Mouse (Mus musculus) testis, postnatal 14 days (tissue): ENCODE measurements at regions not wholly inside any gene's neighbourhood (a gene's known extent, or its start where the extent isn't known, plus 50 kb on each side); places are given as distances from the start of the nearest gene placed in this dataset.

Source experiments
- DNase-seq: peaks from one replicate; pipeline ENCODE4 v3.0.0; 2021; ENCODE audit warnings: low spot score

- DNase-seq = no peak
Observed at GRCm38 (mm10) chr15:67732988-67733387, 1232.3 kb upstream of the Lrrc6 start.

- DNase-seq = no peak
Observed at GRCm38 (mm10) chr15:67729492-67729891, 1228.8 kb upstream of the Lrrc6 start.

DNA sequence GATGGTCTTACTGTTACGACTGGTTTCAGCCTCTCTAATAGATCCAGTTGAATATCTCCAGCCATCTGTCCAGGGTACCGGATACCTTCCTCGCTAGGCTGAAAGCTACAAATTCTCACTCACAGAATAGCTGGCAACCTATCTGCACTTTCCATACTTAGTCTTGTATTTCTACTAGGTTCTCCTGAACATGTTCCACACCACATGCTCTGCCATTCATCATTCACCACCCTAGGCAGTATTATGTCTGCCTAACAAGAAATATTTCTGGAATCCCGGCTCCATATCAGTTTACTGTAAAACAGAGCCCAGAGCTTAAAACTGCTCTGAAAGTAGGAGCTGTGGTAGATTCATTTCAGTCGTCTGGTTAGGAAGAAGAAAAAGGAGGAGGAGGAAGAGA, 1224.5 kb upstream of the Lrrc6 start:
- no peak for DNase-seq

DNA sequence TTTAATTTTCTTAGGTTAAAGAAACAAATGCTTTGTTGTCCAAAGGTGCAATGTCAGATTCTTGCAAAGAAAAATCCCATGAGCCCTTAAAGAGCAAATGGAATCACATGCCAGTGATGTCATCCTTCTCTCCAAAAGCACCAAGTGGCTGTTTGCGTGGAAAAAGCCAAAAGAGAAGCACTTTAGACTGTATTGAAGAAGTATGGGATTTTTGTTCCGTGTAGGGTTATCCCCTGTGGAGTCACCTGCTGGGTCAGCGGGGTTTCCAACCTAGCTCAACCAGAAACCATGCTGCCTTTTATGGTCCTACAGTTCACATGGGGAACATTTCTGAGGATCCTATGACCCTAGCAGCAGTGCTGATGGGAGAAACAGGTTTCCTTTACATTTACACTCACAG, 1213.5 kb upstream of the Lrrc6 start:
- DNase-seq = no peak

DNA sequence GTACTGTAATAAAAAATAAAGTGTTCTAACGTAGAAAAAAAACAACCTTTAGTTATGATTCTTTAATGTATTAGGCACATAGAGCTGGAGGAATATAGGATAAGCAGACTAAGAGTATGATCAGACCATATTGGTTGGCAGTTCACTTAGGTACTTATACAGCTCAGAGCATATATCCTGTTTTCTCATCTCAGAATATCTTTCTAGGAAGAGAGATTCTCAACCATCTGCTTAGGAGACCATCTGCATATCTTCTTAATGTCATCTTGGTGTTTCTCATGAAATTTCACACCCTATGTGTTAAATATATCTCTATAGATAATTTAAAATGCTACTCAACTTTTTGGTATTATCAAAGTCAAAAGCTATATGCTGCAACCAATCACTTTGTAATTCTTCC, 1185.4 kb upstream of the Lrrc6 start:
- DNase-seq = no peak

DNA sequence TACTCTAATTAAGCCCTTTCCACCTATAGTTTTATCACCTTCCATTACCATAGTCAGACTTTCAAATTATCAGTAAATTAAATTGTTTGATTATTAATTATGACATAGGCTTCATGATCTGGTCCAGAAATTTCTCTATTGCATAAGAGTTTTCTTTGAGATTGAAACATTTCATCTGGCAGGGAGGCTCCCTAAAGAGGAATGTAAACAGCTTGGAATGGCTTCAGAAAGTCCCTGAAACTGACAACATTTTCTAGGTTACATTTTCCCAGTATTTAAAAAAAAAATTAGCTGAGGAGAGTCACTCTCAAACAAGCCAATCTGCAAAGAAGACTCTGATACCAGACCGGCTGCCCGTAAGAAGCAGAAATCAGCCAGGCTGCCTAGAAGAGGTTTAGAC, 1172.6 kb upstream of the Lrrc6 start:
- DNase-seq = no peak

- no peak for DNase-seq
Observed at GRCm38 (mm10) chr15:67636155-67636554, 1135.4 kb upstream of the Lrrc6 start.

DNA sequence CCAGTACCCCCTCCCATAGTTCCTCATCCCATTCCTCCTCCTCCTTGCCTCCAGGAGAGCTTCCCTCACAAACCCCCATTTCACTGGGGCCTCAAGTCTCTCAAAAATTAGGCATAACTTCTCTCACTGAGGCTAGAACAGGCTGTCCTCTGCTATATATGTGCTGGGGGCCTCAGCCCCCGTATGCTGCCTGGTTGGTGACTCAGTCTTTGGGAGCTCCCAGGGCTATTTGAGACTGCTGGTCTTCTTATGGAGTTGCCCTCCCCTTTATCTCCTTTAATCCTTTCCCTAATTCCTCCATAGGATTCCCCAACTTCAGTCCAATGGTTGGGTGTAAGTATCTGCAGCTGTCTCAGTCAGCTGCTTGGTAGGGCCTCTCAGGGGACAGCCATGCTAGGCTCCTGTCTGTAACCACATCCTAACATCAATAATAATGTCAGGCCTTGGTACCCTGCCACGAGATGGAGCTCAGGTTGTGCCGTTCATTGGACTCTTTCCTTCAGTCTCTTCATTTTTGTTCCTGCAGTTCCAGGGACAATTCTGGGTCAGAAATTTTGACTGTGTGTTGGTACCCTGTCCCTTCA, 1126.1 kb upstream of the Lrrc6 start:
- no peak for DNase-seq

DNA sequence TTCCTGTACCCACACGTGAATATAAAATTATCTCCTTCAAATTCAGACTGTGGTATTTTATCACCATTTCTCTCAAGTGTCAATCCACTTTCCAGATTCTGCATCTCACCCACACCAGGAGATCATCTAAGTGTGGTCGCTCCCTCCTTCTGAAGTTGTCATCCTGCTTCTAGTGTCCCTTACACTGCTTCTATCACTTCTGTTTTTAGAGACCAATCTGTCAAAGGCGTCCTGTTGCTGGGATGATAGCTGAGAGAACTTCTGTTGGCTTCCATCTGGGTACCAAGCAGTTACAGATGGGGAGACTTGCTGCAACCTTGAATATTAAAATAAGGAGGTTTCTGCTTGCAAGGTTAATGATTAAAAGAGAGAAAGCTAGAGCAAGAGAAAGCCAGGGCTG, 1111.2 kb upstream of the Lrrc6 start:
- no peak for DNase-seq

DNA sequence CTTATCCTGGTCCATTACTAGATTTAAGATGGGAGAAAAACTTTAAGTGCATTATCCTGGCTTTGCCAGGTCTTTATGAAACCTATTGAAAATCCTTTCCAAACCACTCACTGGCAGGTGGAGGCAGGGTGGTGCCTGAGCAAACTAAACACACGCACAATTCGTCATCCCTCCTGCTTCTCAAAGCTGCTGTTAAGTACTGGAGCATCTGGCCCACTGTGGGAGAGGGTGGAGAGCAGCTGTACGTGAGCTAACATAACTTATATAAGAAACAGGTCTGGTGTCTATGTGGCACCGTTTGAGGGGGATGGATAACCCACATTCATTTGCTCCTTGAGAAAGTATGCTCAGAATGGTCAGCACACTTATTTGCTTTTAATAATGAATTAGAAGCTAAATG, 1097.7 kb upstream of the Lrrc6 start:
- DNase-seq = no peak

DNA sequence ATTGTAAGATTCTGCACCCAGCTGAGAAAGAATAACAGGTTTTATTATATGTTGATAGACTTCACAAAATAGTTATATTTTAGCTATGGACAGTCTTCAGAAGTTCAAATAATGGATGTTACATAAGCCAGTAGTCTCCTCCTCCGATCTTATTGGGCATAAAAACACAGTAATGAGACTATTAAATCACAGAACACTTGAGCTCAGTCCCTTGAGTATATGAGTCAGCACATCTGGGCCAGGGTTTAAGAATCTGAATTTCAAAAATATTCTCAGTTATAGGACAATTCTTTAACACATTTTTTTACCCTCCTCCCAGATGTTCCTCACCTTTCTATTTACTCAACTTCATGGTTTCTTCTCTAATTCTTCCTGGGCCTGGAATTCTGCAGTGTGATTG, 1075.9 kb upstream of the Lrrc6 start:
- no peak for DNase-seq

- no peak for DNase-seq
Observed at GRCm38 (mm10) chr15:67571614-67572013, 1070.9 kb upstream of the Lrrc6 start.

DNA sequence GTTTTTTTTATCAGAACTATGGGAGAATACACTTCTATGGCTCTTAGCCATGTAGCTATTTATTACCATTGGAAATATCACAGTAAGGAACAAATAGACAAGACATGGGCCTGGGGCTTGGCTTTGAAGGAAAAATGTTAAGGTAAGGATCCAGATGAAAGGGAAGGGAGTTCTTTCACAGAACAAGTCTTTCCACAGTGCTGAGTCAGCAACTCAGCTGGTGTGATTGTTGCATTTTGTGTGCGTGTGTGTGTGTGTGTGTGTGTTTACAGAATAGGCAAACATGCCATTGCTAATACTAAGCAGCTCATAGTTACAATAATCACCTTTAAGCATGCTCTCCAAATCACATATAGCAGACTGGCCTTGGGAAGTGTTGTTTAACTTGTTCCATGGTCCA, 1056.6 kb upstream of the Lrrc6 start:
- DNase-seq = no peak

DNA sequence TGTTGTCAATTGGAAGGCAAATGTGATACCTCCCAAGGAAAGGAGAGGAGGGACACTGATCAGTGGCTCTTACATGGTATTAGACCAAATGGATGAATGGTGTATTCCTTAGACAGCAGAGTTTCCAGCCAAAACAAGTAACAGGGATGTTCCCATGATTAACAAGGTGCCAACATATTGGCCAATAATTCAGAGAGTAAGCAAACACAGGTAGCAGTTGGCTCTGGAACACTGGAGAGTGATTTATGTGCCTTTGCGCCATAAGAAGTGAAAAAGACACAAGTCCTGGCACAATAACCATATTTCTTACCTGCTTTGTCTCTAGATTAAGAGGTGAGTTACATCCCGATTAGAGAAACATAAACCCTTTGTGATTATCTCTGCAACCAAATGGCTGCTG, 1051.2 kb upstream of the Lrrc6 start:
- no peak for DNase-seq

- DNase-seq = no peak
Observed at GRCm38 (mm10) chr15:67546896-67547400, 1046.2 kb upstream of the Lrrc6 start.

DNA sequence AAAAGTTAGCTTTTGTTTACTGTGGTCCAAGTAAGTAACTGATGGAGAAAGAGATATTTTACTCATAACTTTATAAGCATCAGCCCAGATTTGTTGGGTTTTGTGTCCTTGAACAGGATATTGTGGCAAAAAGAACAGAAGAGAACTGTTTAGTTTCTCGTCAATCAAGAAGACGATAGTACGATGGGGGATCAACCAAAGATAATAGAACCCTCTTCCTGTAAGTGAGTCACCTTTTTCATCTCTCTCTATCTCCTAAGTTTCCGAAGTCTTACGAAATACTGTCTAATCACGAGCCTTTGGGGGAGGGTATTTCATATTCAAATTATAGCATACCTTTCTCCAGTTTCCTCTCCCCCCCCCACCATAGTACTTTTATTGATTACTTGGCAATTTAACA, 1045.0 kb upstream of the Lrrc6 start:
- no peak for DNase-seq

DNA sequence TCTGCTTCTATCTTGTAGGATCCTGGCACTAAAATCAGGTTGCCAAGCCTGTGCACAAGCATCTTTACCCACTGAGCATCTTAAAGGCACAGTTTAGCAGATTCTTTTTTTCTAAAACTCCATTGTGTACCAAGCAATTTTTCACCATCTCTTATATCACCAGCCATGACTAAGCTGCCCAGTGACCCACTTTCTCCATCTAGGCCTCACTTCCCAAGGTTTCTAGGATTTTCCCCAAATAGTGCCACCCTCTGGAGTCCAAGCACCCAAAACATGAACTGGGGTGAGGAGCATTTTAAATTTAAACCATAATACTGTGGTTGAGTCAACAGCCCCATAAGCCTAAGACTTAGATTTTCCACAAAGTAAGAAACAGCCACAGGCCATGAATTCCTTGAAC, 1013.0 kb upstream of the Lrrc6 start:
- no peak for DNase-seq

DNA sequence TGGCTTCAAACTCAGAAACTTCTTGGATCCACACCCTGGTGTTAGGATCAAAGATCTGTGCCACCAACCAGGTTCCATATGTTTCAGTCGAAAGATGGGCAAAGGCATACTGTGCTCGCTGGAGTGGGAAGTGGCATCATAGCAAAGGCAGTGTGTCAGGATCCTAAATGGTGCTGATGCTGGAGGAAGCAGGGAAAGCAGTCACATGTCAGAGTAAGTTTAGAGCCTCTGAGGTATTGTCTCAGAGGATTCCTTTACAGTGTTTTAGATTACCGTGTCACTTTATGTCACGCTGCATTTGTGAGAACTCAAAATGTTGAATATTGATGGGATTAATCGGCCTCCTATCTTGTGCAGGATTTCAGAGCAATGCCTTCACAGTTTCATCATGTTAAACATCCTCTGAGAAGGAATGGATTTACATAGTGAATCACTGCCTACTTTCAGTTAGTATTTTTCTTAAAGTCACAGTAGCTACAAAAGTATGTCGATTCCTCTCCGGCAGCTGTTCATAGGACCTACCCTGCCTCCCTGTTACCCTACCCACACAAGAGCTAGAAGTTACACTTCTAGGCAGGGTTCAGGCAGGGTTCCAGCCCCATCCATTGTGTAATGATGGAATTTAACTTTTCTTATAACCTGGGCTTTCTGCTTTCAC, 994.4 kb upstream of the Lrrc6 start:
- DNase-seq = no peak

GRCm38 (mm10) chr15:67481733-67482132, 981.0 kb upstream of the Lrrc6 start:
- no peak for DNase-seq

GRCm38 (mm10) chr15:67474325-67474724, 973.6 kb upstream of the Lrrc6 start:
- DNase-seq = no peak

DNA sequence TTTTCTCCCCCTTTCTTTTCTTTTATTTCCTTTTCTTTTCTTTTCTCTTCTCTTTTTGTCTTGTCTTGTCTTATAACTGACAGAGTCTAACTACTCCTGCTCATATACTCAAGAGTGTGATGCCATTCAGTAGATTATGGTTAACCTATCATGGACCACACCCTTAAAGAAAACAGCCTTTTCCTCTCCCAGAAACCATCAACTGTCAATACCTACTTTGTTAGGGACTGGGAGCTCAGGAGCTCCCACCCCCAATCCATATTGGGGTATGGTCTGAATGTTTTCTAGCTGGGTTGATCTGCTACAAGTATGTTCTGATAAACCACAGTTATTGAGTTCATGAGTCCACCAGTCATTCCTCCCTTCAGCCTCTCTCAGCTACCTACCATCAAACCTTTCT, 972.3 kb upstream of the Lrrc6 start:
- no peak for DNase-seq

- DNase-seq = no peak
Observed at GRCm38 (mm10) chr15:67471283-67471682, 970.6 kb upstream of the Lrrc6 start.

DNA sequence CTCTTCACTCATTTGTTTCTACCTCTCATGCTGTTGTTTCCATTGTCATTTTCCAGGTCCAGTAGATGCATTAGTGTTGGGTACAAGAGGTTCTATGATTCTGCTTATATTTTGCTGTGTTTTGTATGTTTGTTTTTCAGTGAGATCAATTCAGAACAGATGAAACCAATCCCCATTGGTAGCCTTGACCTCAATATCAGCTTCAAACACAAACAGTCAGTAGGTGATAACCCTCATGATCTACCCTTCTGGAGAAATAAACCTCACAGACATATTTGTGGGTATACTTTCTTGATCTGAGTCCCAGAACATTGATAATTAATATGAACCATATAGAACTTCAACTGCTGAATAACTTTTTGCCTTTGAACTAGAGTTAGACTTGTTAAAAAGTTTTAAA, 969.3 kb upstream of the Lrrc6 start:
- DNase-seq = no peak
